Mouse (Mus musculus): Measurements from ENCODE around the gene Prep.

- TF ChIP-seq GATA1 (IDR thresholded peaks at IDR 0.05; ENCODE audit: borderline replicate concordance, low read length) (no peak), FLI1 (IDR thresholded peaks at IDR 0.05; ENCODE audit: low read length) (no peak)
These were observed 672 bp upstream of the Prep start for GRCm38 (mm10) chr10:45066131-45066930.

Measured in megakaryocyte, embryonic 14.5 days (primary cell).